Mouse (Mus musculus) bone marrow, adult 2 months (tissue): ENCODE results near the gene Arhgef40. TPM values are rescaled to one million over a fixed set of nuclear protein-coding genes. Genes with fewer than 3 reads are reported as not detected.
"Not testable (repeated sequence)": the region's sequence is repeated elsewhere in the genome, so short reads cannot be mapped to it uniquely, and the experiment has no call there.

Experiments used
- H3K27ac ChIP-seq: fragments of 200-500 bp; 2 replicates; pipeline ENCODE4 v1.5.1; 2012; ENCODE audit warnings: low read depth, mild to moderate bottlenecking, control low read depth, inconsistent platforms, low read length; ENCODE audit not compliant: control insufficient read depth, poor library complexity, insufficient read depth
- H3K4me1 ChIP-seq: fragments of 200-500 bp; 2 replicates; pipeline ENCODE4 v1.6.1; 2011; ENCODE audit warnings: low read length; ENCODE audit not compliant: control insufficient read depth, insufficient read depth
- H3K4me3 ChIP-seq: fragments of 200-500 bp; replicated peaks from 2 replicates; pipeline ENCODE3; 2011; ENCODE audit warnings: mild to moderate bottlenecking, low read depth, low read length, control low read depth; ENCODE audit not compliant: control insufficient read depth
- CTCF ChIP-seq: fragments of 200-500 bp; IDR thresholded peaks from 2 replicates; pipeline ENCODE4 v1.5.1; 2011; ENCODE audit warnings: low read length, control low read depth; ENCODE audit not compliant: control insufficient read depth, insufficient read depth
- POLR2A ChIP-seq: fragments of 200-500 bp; IDR thresholded peaks from 2 replicates; pipeline ENCODE4 v1.6.1; 2011; ENCODE audit warnings: low read depth, mild to moderate bottlenecking, control low read depth, low read length, borderline replicate concordance; ENCODE audit not compliant: control insufficient read depth
- WGBS: fragments of 180-500 bp; shearing (Covaris S2); methylation state at CpG from one replicate; pipeline ENCODE4 v1.1.7; 2018; 5-methylcytosine and 5-hydroxymethylcytosine counted together
- polyA plus RNA-seq: library from polyadenylated mRNA; stranded (reverse); fragments of >200 nt; gene quantifications from 2 replicates; pipeline ENCODE4 v1.2.4, GENCODE M21; 2011; ENCODE audit warnings: low replicate concordance; ENCODE audit not compliant: missing spikeins, insufficient read depth, insufficient read length

Arhgef40 gene
- polyA plus RNA-seq, 1 experiment = 21.3 TPM

DNA sequence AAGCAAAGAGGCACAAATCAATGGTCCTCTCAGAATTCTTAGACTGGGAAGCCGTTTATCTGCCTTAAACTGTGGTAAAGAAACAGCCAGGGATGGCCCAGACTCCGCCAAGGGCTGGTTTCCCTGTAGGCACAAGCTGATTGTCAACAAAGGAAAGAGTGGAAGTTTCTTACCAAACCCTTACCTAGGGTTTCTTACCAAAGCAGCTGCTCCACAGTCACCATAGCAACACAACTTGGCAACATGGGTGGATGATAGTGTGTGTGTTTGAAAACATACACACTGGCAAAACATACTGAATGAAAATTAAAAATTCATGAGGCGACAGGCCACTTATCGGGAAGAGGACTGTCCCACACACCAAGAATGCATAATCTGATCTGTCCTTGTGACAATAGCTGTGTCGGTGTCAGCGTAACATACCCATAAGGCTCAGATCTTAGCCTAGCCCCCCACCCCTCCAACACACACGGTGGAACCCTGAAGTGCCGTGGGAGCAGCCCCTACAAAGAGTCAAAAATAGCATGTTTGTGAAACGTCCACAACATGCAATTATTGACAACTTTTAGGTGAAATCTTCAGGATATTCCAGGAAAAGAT, 61.5 kb downstream of the Arhgef40 start:
- 74% methylated on average over 9 of the region's 9 CpGs for WGBS
- H3K4me1 ChIP-seq = no peaks in the 10 kb centered on the region
- TF ChIP-seq CTCF (no peak), POLR2A (no peak)
- no peak overlapping the region for H3K4me3 ChIP-seq
- no peak overlapping the region for H3K27ac ChIP-seq

DNA sequence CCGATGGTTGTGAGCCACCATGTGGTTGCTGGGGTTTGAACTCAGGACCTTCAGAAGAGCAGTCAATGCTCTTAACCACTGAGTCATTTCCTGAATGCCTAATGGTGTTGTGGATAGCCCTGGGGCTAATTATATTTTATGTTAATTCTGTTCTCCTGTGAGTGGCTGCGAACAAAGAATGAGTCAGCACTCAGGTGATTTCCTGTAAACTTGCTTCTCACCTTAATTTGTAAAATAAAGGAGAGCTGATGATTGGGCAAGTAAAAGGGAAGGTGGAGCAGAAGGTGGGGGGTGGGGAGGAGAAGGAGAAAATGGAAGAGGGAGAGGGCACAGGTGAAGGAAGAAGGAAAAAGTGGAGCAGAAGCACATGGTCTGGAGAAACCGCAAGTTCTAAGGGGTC, 68.2 kb downstream of the Arhgef40 start:
- not testable (repeated sequence) for H3K4me3 ChIP-seq, H3K27ac ChIP-seq, H3K4me1 ChIP-seq
- WGBS = 73% methylated on average over 3 of the region's 3 CpGs

Other genes starting within 250 kb of the Arhgef40 start
- gene Ang4, start 211.1 kb upstream of the Arhgef40 start, polyA plus RNA-seq = not detected in 2 replicates
- not detected in 2 replicates for gene AY358078, start 184.7 kb upstream of the Arhgef40 start, polyA plus RNA-seq
- 10.0 TPM in 1 of 2 replicates, not detected in the other for gene Ear6, start 131.0 kb upstream of the Arhgef40 start, polyA plus RNA-seq
- 20.8 and 25.1 TPM in 2 replicates for gene Mettl17, start 99.9 kb upstream of the Arhgef40 start, polyA plus RNA-seq
- 3.6 and 7.2 TPM in 2 replicates for gene Slc39a2, start 91.8 kb upstream of the Arhgef40 start, polyA plus RNA-seq
- 13.5 and 24.9 TPM in 2 replicates for gene Ndrg2, start 70.6 kb upstream of the Arhgef40 start, polyA plus RNA-seq
- not detected in 2 replicates for gene Tppp2, start 66.3 kb upstream of the Arhgef40 start, polyA plus RNA-seq
- not detected in 2 replicates for gene Rnase13, start 61.9 kb upstream of the Arhgef40 start, polyA plus RNA-seq
- gene Tmem253, start 30.9 kb downstream of the Arhgef40 start, polyA plus RNA-seq = not detected in 2 replicates
- 16.1 and 25.9 TPM in 2 replicates for gene Zfp219, start 36.0 kb downstream of the Arhgef40 start, polyA plus RNA-seq
- gene Olfr221, start 57.7 kb downstream of the Arhgef40 start, polyA plus RNA-seq = not detected in 2 replicates
- gene Hnrnpc, start 119.3 kb downstream of the Arhgef40 start, polyA plus RNA-seq = 226 and 328 TPM in 2 replicates
- 337 and 668 TPM in 2 replicates for gene Rpgrip1, start 126.0 kb downstream of the Arhgef40 start, polyA plus RNA-seq
- 105 and 117 TPM in 2 replicates for gene Supt16, start 212.7 kb downstream of the Arhgef40 start, polyA plus RNA-seq